Mouse (Mus musculus) heart, adult 2 months (tissue): ENCODE measurements around the gene Mttp.

ENCODE experiments used
- CTCF ChIP-seq: fragments of 200-600 bp; IDR thresholded peaks from 2 replicates; pipeline ENCODE4 v1.8.1; 2022; ENCODE audit warnings: antibody characterized with exemption, mild to moderate bottlenecking, moderate library complexity
- POLR2A ChIP-seq: fragments of 200-500 bp; IDR thresholded peaks from 2 replicates; pipeline ENCODE4 v1.6.1; 2011; ENCODE audit warnings: mild to moderate bottlenecking, low read depth, low read length, control low read depth; ENCODE audit not compliant: insufficient read depth

DNA sequence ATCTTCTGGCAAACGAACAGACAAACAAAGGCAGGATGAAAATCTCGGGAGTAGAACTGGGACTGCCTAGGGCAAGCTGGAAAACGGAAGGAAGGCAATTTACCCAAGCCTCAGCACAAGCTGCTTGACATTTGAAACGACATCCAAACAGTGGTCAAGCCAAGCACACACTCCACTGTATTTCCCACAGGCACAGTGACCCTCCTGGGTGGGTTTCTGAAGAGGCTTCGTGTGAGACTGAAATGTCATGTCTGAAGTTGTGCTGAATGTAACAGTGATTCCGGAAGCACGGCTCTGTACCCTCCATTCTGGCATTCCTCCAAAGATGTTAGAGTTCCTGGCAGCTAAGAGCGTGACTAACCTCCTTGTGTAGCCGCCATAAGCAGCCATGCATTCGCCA is 49.0 kb downstream of the Mttp start:
- TF ChIP-seq POLR2A (no peak), CTCF (no peak)
